31 mouse cellular contexts compared by ENCODE assay signal in the genomic region with DNA sequence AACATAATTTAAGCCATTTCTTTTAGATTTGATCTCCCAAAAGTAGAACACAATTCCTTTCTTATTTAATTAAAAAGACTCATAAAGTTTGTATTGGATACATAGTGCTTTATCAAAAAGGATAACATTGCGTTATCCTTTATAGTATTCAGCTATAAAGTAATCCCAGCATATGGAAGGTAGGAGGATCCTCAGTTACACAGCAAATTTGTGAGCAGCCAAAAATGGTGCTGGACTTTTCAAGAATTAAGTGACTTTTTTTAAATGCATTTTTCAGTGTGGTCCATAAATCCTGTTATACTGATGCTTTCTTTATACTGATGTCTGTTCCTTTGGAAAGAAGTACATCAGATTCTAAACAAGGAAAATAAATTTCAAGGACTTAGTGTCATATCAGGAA.
"Had no signal": no experiment of that assay in that cellular context is flagged by ENCODE, and none has a peak within 500 bp of the region (broad histone marks: within the 10 kb centered on the region; RNA-seq: fewer than 3 reads in every experiment).

No protein-coding gene starts in this region.

- H3K4me1 ChIP-seq: limb, embryonic 10.5 days; limb, embryonic 12.5 days; liver, embryonic 12.5 days; liver, embryonic 15.5 days; midbrain, embryonic 10.5 days; midbrain, embryonic 12.5 days; midbrain, embryonic 13.5 days; midbrain, embryonic 15.5 days had no signal

- H3K9ac ChIP-seq: limb, embryonic 12.5 days; limb, embryonic 13.5 days; limb, embryonic 15.5 days; liver, embryonic 12.5 days; liver, embryonic 13.5 days; liver, embryonic 14.5 days; liver, embryonic 15.5 days; liver, postnatal 0 days; lung, embryonic 14.5 days; lung, embryonic 15.5 days; midbrain, embryonic 12.5 days; midbrain, embryonic 13.5 days; midbrain, embryonic 15.5 days had no signal

- H3K4me3 ChIP-seq: limb, embryonic 10.5 days; limb, embryonic 12.5 days; limb, embryonic 13.5 days; limb, embryonic 15.5 days; liver, embryonic 12.5 days; liver, embryonic 13.5 days; liver, embryonic 15.5 days; lung, embryonic 15.5 days; megakaryocyte, embryonic 14.5 days; midbrain, embryonic 10.5 days; midbrain, embryonic 12.5 days; midbrain, embryonic 13.5 days; midbrain, embryonic 15.5 days; myocyte had no signal

- ATAC-seq: liver, embryonic 12.5 days; liver, postnatal 0 days; lung, postnatal 0 days; midbrain, embryonic 13.5 days; midbrain, embryonic 15.5 days; midbrain, embryonic 16.5 days had no signal

- H3K27me3 ChIP-seq: limb, embryonic 12.5 days; limb, embryonic 13.5 days; limb, embryonic 15.5 days; liver, embryonic 12.5 days; liver, embryonic 13.5 days; liver, embryonic 15.5 days; lung, embryonic 15.5 days; megakaryocyte, embryonic 14.5 days; midbrain, embryonic 12.5 days; midbrain, embryonic 13.5 days; midbrain, embryonic 15.5 days had no signal

- H3K36me3 ChIP-seq: liver, embryonic 15.5 days; lung, embryonic 15.5 days; midbrain, embryonic 15.5 days had no signal

- H3K4me2 ChIP-seq: limb, embryonic 12.5 days; limb, embryonic 13.5 days; limb, embryonic 15.5 days; liver, embryonic 11.5 days; liver, embryonic 12.5 days; liver, embryonic 13.5 days; liver, embryonic 15.5 days; lung, embryonic 14.5 days; lung, embryonic 15.5 days; midbrain, embryonic 11.5 days; midbrain, embryonic 12.5 days; midbrain, embryonic 13.5 days; midbrain, embryonic 15.5 days had no signal

- H3K27ac ChIP-seq: limb, embryonic 10.5 days; limb, embryonic 12.5 days; limb, embryonic 13.5 days; limb, embryonic 15.5 days; liver, embryonic 12.5 days; liver, embryonic 13.5 days; liver, embryonic 14.5 days; liver, embryonic 15.5 days; macrophage; midbrain, embryonic 10.5 days; midbrain, embryonic 12.5 days; midbrain, embryonic 13.5 days; midbrain, embryonic 15.5 days had no signal

- DNase-seq: left cerebral cortex, postnatal 4 days; liver; liver, embryonic 13.5 days; liver, postnatal 0 days; lung, adult 18-20 months; lung, adult 2 months; lung, embryonic 14.5 days; lung, postnatal 10 days; lung, postnatal 14 days; lung, postnatal 36 days; lung, postnatal 4 days; midbrain, embryonic 14.5 days had no signal

- H3K9me3 ChIP-seq: limb, embryonic 10.5 days; limb, embryonic 12.5 days; limb, embryonic 13.5 days; limb, embryonic 15.5 days; liver, embryonic 12.5 days; liver, embryonic 13.5 days; liver, embryonic 15.5 days; lung, embryonic 15.5 days; megakaryocyte, embryonic 14.5 days; midbrain, embryonic 10.5 days; midbrain, embryonic 12.5 days; midbrain, embryonic 13.5 days; midbrain, embryonic 15.5 days had no signal
